In the genomic region with DNA sequence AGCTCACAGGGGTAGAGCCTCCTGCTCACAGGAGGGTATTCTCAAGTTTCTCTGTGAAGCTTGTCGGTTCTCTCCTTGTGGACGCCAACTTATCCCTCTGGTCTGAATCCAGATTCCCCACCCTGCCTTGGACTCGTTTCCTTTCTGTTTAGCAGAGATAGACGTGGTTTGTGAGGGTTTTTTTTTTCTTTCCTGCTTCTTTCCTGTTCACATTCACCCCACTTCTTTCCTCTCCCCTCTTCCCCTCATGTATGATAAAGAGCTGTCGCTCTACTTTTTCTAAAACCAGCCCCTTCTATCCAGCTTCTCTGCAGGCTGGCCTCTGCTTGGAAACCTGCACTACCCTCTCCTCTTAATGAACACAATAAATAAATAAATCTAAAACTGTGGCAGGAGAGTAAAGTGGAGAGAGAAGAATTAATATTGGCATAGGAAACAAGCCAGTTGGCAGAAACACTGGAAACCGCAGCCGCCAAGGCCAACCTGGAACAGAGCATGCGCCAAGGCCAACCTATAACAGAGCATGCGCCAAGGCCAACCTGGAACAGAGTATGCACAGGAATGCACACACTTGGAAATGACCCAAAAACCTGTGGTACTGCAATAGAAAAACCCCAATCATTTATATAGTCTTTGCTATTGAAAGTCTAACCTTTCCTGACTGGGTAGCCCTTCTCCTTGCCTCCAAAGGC, we compare ENCODE assay signal across 8 mouse cellular contexts.
DNase-seq lines count a peak whose midpoint lies in the region; ATAC-seq lines count a peak whose summit lies in the region.

No protein-coding gene starts in this region.

- H3K4me1 ChIP-seq in brown adipose tissue, adult 24 weeks (ENCODE audit: control insufficient read depth, insufficient read depth, insufficient read length, low read length), result peaks cover 8% of the 10 kb centered on the region

- H3K27ac ChIP-seq in brown adipose tissue, adult 24 weeks (replicated peaks; ENCODE audit: low read depth, low read length), result peak overlapping the region; percentile 76

- intact Hi-C loops in heart, postnatal 36 days (cut with DNase I), result no loop called here

- no peak overlapping the region for H3K4me3 ChIP-seq in brown adipose tissue, adult 24 weeks (ENCODE audit: insufficient read depth, low read depth, low read length)

- DNase-seq in cerebellum, postnatal 25 days, result peak; percentile 25 to 34
- no peak for DNase-seq in cerebellum, adult 9-11 months
- DNase-seq in heart, postnatal 36 days, result peak; percentile 50 to 59
- no peak for DNase-seq in thymus, postnatal 0 days (ENCODE audit: low spot score)
- no peak for DNase-seq in urinary bladder, postnatal 25 days (ENCODE audit: low spot score)
- no peak for DNase-seq in spleen, adult 18-20 months

- peak; percentile 34; the same call in 1 of the 2 replicates for ATAC-seq in megakaryocyte progenitor cell, adult 5-6 weeks (replicated peaks; ENCODE audit: poor library complexity)

Comparison
In these comparisons a context has a peak if more than half of its experiments do, and no peak if none do; other contexts are left out.
1. DNase-seq: peak in cerebellum, postnatal 25 days (2 of 2) and heart, postnatal 36 days (2 of 2); none in cerebellum, adult 9-11 months (single experiment), thymus, postnatal 0 days (single experiment), urinary bladder, postnatal 25 days (single experiment) and spleen, adult 18-20 months (0 of 2).